Mouse (Mus musculus) kidney, adult 2 months (tissue): ENCODE data around the gene Synpo2l. TPM values are rescaled to one million over a fixed set of nuclear protein-coding genes. Genes with fewer than 3 reads are reported as not detected.
A peak's percentile ranks its signal among the peaks of the same experiment; 100 is the strongest.
"Not testable (repeated sequence)": the region's sequence is repeated elsewhere in the genome, so short reads cannot be mapped to it uniquely, and the experiment has no call there.

Experiments
- DNase-seq: peaks from one replicate; pipeline ENCODE4 v3.0.0; 2021
- H3K27ac ChIP-seq: fragments of 200-500 bp; 2 replicates; pipeline ENCODE4 v1.5.1; 2012; ENCODE audit warnings: low read depth, low read length, control low read depth, inconsistent platforms; ENCODE audit not compliant: insufficient read depth
- H3K27me3 ChIP-seq: fragments of 200-500 bp; replicated peaks from 2 replicates; pipeline ENCODE4 v1.6.1; 2012; ENCODE audit warnings: mild to moderate bottlenecking, moderate library complexity, low read length, inconsistent platforms; ENCODE audit not compliant: control insufficient read depth, insufficient read depth
- H3K36me3 ChIP-seq: fragments of 200-500 bp; 2 replicates; pipeline ENCODE4 v1.6.1; 2012; ENCODE audit warnings: mild to moderate bottlenecking, moderate library complexity, low read length, inconsistent platforms; ENCODE audit not compliant: control insufficient read depth, insufficient read depth
- H3K4me1 ChIP-seq: fragments of 200-500 bp; 2 replicates; pipeline ENCODE4 v1.6.1; 2011; ENCODE audit warnings: low read length; ENCODE audit not compliant: control insufficient read depth, insufficient read depth
- H3K4me3 ChIP-seq: fragments of 200-500 bp; 2 replicates; pipeline ENCODE4 v1.5.1; 2011; ENCODE audit warnings: mild to moderate bottlenecking, low read depth, low read length, control low read depth; ENCODE audit not compliant: insufficient read depth
- CTCF ChIP-seq: fragments of 200-500 bp; conservative IDR thresholded peaks from 2 replicates; pipeline ENCODE4 v1.5.1; 2011; ENCODE audit warnings: low read depth, mild to moderate bottlenecking, control low read depth, low read length, moderate library complexity, mixed read lengths; ENCODE audit not compliant: insufficient read depth, insufficient read length
- POLR2A ChIP-seq: fragments of 200-500 bp; IDR thresholded peaks from one replicate; pipeline ENCODE4 v1.6.1; 2011; ENCODE audit warnings: low read depth, low read length, control low read depth
- WGBS: fragments of 180-500 bp; shearing (Covaris S2); methylation state at CpG from one replicate; pipeline ENCODE4 v1.1.7; 2018; 5-methylcytosine and 5-hydroxymethylcytosine counted together
- polyA plus RNA-seq: library from polyadenylated mRNA; depleted of rRNA; stranded (reverse); fragments of >200 nt; gene quantifications from 2 replicates; pipeline ENCODE4 v1.2.3, GENCODE M21; 2012

The Synpo2l gene
- polyA plus RNA-seq, 1 experiment = 1.8 TPM

DNA sequence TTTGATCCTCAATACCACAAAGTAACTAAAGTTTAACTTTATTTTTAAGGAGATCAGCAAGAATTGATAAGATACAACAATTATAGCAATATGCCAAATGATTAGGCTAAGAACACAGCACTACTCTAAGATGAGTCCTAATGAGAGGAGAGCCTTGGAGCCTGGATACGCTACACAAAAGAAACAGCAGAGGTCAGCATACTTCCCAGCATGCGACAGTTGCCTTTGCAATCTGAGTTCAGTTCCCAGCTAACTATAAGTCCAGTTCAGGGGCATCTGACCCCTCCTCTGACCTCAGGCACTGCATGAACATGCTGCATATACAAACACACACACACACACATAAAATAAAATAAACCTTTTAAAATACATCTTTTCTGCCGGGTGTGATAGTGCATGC is 22.6 kb downstream of the Synpo2l start:
- TF ChIP-seq POLR2A (no peak), CTCF (peak; percentile 21; the same call in 1 of the 2 replicates)
- no peak overlapping the region for H3K4me3 ChIP-seq
- peaks cover 3% of the 10 kb centered on the region; the same call in 1 of the 2 replicates for H3K4me1 ChIP-seq
- WGBS = 41% methylated on average over 3 of the region's 3 CpGs
- no peaks in the 10 kb centered on the region for H3K36me3 ChIP-seq
- no peaks in the 10 kb centered on the region for H3K27me3 ChIP-seq
- no peak for DNase-seq
- H3K27ac ChIP-seq = no peak overlapping the region

DNA sequence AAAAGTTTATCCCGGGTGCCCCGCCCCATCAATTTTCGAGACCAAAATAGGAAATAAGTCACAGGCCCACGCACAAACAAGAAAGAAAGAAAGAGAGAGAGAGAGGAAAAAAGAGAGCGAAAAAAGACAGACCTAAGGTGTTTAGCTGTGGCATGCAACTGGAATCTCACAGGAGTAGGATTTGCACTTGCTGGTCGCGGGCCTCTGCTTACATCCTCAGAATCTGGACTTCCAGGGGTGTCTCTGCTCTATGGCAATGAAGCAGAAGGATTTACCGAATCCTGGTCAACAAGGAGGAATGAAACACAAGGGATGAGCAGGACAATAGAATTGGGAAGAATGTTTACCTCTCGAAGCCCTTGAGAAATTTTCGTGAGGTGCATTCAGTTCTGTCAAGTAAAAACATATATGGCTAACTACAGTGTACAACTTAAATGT is 26.7 kb downstream of the Synpo2l start:
- Histone ChIP-seq H3K4me3 (peak overlapping the region; percentile 69), H3K36me3 (no peaks in the 10 kb centered on the region), H3K4me1 (peaks cover 3% of the 10 kb centered on the region; the same call in 1 of the 2 replicates), H3K27ac (peak overlapping the region; percentile 79), H3K27me3 (no peaks in the 10 kb centered on the region)
- 15% methylated on average over 10 of the region's 10 CpGs for WGBS
- DNase-seq = no peak
- TF ChIP-seq POLR2A (no peak), CTCF (no peak)

DNA sequence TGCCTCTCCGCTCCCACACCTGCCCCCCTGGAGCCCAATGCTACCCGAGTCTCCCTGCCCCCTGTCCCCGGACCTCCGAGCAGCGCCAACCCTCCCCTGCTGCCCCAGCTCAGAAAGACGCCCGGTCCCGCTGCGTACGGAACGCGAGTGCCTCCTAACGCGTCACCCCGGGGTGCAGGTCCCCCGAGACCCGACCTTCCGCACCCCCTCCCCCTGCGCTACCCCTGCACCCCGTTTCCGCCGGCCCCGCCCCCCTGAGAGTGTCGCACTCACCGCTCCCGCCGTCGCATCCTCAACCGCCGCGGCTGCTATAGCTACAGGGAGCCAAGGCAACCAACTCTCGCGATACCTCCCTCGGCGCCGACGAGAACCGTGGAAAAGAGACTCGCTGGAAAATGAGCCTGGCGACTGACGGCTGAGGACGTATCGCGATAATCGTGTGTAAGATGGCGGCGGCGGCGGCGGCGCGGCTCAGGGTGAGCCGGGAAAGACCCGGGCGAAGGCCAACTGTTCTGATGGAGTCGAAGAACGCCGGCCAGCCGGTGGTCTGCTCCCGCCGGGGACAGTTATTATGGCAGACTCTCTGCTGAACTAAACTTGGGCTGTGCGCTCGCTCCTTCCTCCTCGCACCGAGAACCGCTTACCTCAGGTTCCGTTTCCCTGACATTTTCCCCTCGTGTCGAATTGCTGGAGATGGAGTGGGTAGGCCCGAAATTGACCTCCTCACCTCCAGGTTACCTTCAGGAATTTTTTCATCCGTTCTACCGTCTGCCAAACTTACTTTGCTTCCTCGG is 27.3 kb downstream of the Synpo2l start, which contains the start of gene Usp54:
Gene Usp54 (minus strand): TSS at position 420 of the 794 bp plus-strand sequence.
- H3K4me1 ChIP-seq = peaks cover 3% of the 10 kb centered on the region; the same call in 1 of the 2 replicates
- no peaks in the 10 kb centered on the region for H3K27me3 ChIP-seq
- TF ChIP-seq CTCF (no peak), POLR2A (no peak)
- WGBS = under 1% methylated on average over 73 of the region's 73 CpGs
- H3K27ac ChIP-seq = peak within 1 kb of the TSS; percentile 79
- H3K4me3 ChIP-seq = peak within 1 kb of the TSS; percentile 77
- DNase-seq = peak; percentile 99
- no peaks in the 10 kb centered on the region for H3K36me3 ChIP-seq

DNA sequence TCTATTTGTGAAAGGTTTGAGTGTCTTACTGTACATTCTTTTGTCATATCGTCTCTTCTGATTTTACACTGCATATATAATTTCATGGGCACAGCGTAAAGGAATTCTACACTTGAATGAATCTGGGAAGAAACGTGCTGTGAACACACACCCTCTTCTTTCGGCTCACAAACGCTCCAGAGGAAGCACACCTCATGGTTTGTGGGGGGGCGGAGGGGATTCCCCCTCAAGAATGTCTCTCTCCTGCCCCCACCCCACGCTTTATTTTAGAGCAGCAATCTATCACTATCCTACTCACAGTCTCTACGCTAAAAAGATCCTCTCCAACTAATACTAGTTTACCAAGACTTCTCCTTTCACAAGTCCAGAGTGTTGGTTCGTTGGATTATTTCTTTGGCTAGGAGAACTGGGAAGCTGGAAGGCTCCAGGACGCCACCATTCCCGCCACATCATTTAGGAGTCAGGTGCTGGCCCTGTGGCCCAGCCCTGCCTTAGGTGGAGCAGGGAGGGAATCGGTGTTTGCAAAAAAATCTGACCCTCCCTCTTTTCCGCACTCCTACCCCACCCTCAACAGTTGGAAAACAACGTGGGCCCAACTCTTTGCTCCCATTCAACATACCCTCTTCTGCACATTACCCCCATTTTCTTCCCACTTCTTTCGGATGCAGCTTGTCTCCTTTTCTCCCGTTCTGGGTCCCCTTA is 28.1 kb downstream of the Synpo2l start:
- Histone ChIP-seq H3K4me1 (peaks cover 3% of the 10 kb centered on the region; the same call in 1 of the 2 replicates), H3K27me3 (no peaks in the 10 kb centered on the region), H3K36me3 (no peaks in the 10 kb centered on the region), H3K27ac (peak overlapping the region; percentile 2; the same call in 1 of the 2 replicates), H3K4me3 (peak overlapping the region; percentile 77)
- no peak for DNase-seq
- no peak for TF ChIP-seq CTCF
- no peak for TF ChIP-seq POLR2A
- 5% methylated on average over 16 of the region's 16 CpGs for WGBS

DNA sequence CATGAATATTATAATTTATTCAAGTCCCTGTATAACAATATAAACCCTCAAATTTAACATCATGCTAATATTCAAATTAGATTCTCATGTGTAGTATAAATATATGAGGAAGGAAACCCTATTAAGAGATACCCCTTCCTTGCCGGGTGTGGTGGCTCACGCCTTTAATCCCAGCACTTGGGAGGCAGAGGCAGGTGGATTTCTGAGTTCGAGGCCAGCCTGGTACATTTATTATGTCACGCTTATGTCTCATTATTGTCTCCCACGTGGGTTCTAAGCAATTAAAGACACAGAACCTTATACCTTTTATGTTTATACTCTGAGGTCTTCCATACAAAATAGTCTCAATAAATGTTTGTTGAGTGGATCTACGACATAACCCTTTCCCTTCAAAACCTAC is 29.5 kb downstream of the Synpo2l start:
- no peak for DNase-seq
- Histone ChIP-seq H3K4me3 (no peak overlapping the region), H3K27me3 (no peaks in the 10 kb centered on the region), H3K4me1 (peaks cover 3% of the 10 kb centered on the region; the same call in 1 of the 2 replicates), H3K27ac (no peak overlapping the region), H3K36me3 (no peaks in the 10 kb centered on the region)
- TF ChIP-seq CTCF (no peak), POLR2A (no peak)
- 87% methylated on average over 6 of the region's 6 CpGs for WGBS

DNA sequence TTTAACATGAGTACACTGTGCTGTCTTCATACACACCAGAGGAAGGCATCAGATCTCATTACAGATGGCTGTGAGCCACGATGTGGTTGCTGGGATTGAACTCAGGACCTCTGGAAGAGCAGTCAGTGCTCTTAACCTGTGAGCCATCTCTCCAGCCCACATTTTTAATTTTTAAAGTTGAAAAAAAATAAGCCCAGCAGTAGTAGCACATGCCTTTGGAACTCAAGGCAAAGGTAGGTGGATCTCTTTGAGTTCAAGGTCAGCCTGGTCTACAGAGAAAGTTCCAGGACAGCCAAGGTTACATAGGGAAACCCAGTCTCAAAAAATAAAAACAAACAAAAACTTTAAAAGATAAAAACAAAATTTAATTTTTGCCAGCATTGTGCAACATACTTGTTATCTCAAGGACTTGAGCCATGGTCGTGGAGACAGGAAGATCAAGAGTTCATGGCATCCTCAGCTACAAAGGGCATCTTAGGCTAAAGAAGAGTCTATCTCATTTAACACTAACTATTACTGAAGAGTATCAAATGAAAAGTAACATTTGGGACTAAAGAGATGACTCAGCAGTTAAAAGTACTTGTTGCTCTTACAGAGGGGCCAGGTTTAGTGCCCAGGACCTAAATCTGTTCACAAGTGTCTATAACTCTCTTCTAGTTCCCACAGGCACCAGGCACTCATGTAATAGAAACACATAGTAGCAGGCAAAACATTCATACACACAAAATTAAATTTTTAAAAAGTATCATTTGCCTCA is 30.2 kb downstream of the Synpo2l start:
- Histone ChIP-seq H3K4me1 (peaks cover 3% of the 10 kb centered on the region; the same call in 1 of the 2 replicates), H3K27ac (no peak overlapping the region), H3K36me3 (no peaks in the 10 kb centered on the region), H3K4me3 (no peak overlapping the region), H3K27me3 (no peaks in the 10 kb centered on the region)
- DNase-seq = no peak
- 71% methylated on average over 2 of the region's 2 CpGs for WGBS
- no peak for TF ChIP-seq POLR2A
- no peak for TF ChIP-seq CTCF

DNA sequence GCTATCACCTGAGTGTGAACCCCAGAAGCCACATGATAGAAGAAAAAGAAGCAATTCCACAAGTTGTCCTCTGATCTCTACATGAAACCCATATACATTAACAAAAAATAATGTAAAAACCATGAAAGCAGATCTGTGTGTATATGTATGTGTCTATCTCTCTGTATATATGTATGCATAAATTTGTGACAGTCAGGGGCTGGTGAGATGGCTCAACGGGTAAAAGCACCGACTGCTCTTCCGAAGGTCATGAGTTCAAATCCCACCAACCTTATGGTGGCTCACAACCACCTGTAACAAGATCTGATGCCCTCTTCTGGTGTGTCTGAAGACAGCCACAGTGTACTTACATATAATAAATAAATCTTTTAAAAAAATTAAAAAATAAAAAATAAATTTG is 31.2 kb downstream of the Synpo2l start:
- H3K36me3 ChIP-seq, DNase-seq, H3K4me3 ChIP-seq, H3K27ac ChIP-seq, H3K4me1 ChIP-seq, H3K27me3 ChIP-seq: not testable (repeated sequence)
- WGBS = 94% methylated on average over 3 of the region's 3 CpGs
